Mouse (Mus musculus) telencephalon, adult 2 months (tissue): ENCODE data around the gene Olfr531.

Experiments
- DNase-seq: peaks from one replicate; pipeline ENCODE4 v3.0.0-alpha.2; 2011; ENCODE audit warnings: low read depth, low spot score

The Olfr531 gene

DNA sequence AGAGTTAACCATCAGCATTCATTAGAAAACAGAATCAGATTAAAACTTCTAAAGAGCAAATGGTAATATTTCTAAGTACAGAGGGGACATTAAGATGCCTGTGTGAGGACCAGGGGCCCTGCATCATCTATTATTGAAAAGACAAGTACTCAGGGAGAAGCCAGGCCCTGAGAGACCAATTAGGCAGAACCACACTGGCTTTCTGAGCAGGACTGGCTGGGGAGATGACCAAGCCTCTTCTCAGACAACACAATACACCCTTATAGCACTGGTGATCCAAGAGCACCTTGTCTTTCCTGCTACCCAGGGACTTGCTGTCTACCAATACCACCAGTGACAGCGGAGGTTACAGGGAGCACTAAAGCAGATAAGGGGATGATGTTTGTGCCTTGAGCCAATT is at the start of gene Olfr531:
TSS of gene Olfr531 (minus strand) at position 101 of the 400 bp plus-strand sequence.
- DNase-seq, result no peak

DNA sequence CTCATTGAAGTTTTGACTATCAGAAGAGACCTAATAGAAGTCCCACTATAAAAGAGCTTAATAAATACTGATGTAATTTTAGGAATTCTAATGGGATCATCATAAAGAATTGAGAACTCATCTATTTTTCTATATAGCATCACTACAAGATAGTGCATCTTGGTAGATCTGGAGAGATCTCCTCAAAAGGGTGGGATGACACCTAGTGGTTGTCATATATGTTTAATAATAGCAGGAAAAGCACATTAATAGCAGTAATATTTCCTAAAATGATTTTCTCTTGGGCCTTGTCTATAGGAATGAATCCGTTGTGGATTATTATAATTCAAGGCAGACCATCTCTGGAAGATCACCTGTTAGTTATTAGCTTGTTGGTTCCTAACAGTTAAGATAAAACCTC is 40.4 kb upstream of the Olfr531 start:
- DNase-seq, result no peak

DNA sequence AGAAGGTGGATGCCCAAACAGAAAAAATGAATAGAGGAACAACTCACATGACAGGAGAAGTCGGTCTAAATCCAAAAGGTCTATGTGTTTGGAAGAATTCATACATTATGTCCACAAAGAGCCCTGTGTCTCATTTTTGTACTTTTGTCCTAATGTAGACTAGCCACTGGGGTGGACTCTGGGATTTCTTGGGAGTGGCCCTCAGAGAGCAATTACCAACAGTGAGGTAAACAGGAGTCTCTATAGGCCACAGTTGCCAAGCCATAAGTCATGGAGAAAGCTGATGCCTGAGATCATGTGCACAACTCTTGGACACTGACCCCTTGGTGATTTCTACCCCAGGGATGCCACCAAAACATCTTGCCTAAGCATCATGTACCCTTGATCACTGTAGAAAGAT is 18.8 kb upstream of the Olfr531 start, which contains the start of gene Olfr532:
TSS of gene Olfr532 (minus strand) at position 101 of the 400 bp plus-strand sequence.
- DNase-seq, result no peak

DNA sequence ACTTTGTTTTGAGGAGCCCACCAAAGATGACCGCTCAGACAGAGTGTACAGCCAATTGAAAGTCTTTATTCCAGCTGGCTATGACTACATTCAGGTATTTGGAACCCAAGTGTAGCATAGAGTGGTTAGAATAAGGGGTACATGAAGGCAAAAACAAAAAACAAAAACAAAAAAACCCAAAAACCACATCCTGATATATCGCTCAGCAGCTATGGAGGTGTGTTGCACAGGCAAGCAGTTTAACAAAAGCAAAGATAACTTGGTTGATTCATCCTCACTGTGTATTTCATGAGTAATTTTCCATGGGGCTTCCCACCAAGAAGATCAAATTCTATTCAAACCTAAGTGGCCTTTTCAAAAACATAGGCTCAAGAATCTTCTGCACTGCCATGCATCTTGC is 25.8 kb downstream of the Olfr531 start:
- no peak for DNase-seq

DNA sequence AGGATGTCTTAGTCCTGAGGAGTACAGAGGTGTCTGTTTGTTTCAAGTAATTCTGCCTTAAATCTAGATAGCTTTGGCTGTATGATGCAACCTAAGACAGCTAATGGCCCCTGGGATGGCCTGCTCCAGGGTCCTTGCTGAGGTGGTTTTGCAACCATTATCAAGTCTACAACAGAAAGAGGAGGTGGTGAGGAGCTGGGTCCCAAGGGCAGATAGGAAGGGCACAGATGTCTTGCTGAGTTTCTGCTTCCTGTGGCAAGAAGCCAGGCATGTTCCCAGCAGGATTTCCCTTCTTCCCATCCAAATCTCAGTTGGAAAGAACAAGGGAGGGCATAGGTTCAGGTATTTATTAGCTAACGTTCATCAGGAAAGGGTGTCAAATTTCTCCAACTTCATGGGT is 26.5 kb downstream of the Olfr531 start, which contains the start of gene Olfr530:
TSS of gene Olfr530 (minus strand) at position 101 of the 400 bp plus-strand sequence.
- DNase-seq, result no peak

DNA sequence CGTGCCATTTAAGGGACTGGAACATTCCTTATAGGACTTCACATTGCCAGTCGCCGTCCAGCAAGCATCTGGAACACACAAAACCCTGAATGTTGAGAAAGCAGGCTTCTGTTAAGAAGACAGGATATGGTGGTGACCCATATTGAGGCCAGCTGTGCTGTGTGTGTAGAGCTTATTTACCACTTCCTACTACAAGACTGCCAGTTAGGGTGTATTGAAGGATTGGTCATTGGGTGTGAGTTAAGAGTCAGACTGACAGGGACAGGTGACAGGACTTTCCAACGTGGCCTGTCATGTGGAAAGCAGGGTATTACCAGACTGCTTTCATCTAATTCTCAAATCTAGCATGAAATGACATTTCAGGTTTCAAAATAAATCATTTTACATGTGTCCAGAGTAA is 28.4 kb downstream of the Olfr531 start:
- no peak for DNase-seq

DNA sequence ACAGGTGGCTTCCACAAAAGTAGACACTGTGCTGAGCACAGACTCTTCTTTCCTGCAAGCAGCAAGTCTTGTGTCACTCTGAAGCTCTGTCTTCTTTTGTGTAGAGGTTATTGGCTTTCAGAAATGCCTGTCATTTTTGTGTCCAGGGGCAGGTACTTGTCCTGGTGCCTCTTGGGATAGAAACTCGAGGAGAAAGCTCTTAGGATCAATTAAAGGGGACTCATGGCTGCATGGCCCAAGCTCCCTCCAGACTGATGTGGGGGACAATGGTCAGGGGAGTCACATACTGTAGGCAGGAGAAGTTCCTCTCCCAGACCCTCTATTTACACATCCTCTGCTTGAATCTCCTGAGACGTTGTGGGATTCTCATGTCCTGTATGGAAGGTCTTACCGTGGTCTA is 41.1 kb downstream of the Olfr531 start, which contains the start of gene Olfr60:
TSS of gene Olfr60 (minus strand) at position 101 of the 400 bp plus-strand sequence.
- DNase-seq, result no peak
